Mouse (Mus musculus) gastrocnemius, postnatal 36 days (tissue): ENCODE results near the gene Gm49450. TPM values are rescaled to one million over a fixed set of nuclear protein-coding genes. Genes with fewer than 3 reads are reported as not detected.

Experiments used
- DNase-seq, 2 experiments: peaks; one replicate each; pipeline ENCODE4 v3.0.0; 2022
- intact Hi-C: fragments of 180-260 bp; cut with DNase I; formaldehyde crosslinking; loops from one replicate; pipeline ENCODE4 v1.15.1; 2025
- total RNA-seq, 2 experiments: library from RNA; stranded (reverse); gene quantifications; 2 replicates each; pipeline ENCODE4 v1.2.3; 2021

Gene Gm49450
- total RNA-seq, 2 experiments from 2014 or later = not detected

DNA sequence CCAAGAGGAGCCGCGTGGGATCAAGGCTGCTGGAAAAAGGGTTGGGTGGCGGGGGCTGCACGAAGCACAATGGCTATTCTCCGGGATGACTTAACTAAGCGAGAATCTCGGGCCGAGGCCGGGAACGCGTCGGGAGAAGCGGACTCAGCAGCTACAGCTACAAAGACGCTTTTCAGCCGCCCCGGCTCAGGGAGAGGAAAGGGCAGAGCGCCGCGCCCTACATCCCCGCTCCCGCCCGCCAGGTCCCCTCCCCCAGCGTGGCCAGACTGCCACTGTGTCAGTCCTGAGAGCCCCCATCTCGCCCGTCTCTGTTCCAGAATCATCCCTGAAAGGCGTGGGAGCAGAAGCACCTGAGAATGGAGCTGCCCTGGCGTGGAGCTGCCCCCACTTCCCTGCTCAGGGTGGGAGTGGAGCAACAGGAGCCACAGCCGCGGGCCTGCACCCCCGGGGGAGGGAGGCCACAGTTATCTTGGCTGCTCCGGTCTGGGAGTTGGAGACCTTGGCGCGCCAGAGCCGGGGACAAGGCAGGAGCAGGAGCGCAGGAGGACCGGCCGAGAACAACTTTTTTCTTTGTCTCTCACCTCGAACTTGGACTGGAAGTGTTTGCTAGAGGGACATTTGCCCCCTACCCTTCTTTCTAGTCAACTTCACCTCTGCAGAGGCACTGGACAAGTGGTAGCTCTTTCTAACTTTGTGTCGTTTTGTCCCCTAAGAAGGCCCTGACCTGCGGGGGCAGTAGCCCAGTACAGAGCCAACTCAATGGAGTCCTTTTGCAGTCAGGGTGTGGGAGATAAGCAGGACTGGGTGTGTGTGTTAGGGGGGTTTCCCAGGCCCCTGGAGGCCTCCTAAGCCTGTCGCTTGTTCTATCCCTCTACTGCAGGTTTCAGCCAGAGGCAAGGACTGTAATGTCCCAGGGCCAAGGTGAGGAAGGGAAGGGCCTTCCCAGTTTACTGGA is 57.4 kb downstream of the Gm49450 start:
- DNase-seq = no peak

DNA sequence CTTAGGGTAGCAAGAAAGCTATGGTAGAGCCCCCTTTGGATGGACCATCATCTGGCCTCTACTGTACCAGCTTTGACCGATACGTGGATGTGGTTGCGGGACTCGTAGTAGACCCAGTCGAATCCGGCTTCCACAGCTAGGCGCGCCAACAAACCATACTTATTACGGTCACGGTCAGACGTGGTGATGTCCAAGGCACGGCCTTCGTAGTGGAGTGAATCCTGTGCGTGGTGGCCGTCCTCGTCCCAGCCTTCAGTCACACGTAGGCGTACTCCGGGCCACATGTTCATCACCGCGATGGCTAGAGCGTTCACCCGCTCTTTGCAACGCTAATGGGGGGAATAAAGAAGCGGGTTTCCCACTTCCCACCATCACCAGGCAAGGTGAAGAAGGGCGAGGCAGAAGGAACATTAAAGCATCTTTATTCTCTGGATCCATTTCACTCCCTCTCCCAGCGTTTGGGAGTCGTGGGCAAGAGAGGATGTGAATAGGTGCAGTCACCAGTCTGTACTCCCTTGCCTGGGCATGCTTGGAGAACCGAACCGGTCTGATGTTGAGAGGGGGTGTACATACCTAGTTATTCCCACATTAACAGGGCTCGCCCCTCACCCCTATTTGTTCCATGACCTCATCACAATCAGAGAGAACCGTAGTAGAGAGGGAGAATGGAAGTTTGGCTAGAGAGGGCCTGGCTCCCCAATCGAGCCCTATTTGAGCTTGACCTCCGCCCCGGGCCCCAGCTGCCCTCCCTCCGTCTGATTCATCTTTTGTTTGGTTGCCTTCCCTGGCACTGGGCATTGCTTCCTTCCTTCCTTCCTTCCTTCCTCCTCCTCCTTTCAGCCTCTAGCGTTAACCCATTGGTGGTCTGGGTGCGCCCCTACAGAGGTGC is 58.4 kb downstream of the Gm49450 start:
- intact Hi-C loops = loop anchor here (5.0 kb wide), 1 partner anchor 97 kb away; no protein-coding TSS in a partner anchor
- no peak for DNase-seq

More for the DNA sequence above, 57.4 kb downstream of the Gm49450 start:
- intact Hi-C loops = no loop called here

DNA sequence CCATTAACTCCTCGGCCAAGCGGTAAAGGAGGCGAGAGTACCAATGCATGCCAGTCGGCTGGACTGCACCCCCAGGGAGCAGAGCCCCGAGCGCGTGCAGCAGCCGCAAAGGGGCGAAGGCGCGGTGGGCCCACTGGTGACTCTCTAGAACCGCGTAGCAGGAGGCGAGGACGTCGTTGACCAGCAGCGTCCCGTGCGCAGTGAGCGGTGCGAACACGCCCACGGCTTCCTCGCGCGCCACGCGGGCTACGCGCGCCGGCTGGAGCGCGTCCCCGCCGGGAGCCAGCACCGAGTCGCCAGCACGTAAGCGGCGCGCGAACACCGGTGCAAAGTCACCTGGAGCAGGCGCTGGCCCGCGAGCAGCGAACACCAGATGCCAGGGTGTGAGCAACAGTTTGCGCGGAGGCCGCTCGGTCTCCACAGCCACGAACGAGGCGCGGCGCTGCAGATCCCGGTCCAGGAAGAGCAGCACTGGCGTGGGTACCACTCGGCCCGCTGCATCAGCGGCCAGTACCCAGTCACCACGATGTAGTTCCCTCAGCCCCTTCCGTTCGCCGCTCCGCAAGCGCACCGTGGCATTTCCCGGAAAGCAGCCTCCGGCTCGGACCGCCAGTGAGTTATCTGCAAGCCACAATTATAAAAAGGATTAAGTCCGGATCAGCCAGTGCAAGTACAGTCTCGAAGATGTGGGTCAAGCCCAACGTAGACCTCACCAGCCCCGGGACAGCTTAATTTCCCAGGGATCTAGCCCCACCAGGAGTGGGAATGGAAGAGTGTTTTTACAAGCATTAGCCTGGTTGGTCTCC is 59.2 kb downstream of the Gm49450 start, which contains the start of gene Rhebl1:
Rhebl1 (minus strand) TSS at position 601 of the 806 bp plus-strand sequence.
- DNase-seq = peak in 1 of 2 experiments; percentile 38
- intact Hi-C loops = loop anchor here (5.0 kb wide), 1 partner anchor 98 kb away; no protein-coding TSS in a partner anchor

DNA sequence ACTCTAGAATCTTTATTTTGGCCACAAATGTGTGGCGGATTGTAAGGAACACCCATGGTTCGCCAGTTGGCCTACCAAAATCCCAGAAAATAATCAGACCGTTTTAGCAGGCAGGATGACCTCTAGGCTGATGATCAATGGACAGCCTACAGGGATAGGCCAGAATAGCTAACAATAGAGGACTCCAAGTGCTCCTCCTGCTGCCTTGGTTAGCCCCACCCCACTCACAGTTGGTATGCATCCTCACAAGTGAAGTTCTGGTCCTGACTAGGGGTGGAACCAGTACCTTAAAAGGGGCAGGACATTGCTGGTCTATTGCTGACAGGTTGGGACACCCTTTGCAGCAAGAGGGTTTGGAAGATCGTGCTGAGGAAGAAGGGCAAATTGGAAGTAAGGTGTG is 60.3 kb downstream of the Gm49450 start:
- intact Hi-C loops = loop anchor here (5.0 kb wide), 1 partner anchor 99 kb away; no protein-coding TSS in a partner anchor

DNA sequence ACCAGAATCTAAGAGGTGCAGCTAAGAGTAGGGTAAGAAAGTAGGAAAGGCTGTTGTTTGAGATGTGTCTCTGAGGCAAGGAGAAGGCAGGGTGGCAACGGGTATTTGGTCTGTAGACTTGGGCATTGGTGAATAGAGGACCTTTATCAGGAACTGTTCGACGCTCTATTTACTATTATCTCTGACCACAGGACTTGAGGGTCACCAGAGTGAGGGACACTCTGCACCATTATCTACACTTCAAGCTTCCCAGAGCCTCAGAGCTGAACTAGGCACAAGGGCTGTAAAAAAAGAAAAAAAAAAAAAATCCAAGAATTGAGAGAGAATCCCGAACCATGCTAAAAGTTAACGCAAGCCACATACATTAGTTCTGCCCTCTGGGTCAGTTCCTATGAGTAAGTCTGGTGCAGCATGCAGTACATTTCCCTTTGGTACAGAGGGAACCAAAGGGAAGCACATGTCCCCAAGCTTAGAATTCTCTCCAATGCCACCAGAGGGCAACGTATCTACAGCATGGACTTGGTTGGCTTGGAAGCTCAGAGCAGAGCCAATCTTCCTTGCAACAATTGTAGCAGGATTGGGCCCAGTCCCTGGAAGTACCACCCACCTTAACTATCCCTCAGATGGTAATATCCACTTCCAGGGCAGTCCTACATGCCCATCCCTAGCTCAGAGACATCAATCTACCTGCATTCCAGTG is 61.3 kb downstream of the Gm49450 start:
- DNase-seq = peak in 1 of 2 experiments; percentile 37
- intact Hi-C loops = loop anchor here (1.0 to 5.0 kb wide), 2 partner anchors 36 to 100 kb away; no protein-coding TSS in a partner anchor

More for the DNA sequence above, 60.3 kb downstream of the Gm49450 start:
- DNase-seq = no peak

DNA sequence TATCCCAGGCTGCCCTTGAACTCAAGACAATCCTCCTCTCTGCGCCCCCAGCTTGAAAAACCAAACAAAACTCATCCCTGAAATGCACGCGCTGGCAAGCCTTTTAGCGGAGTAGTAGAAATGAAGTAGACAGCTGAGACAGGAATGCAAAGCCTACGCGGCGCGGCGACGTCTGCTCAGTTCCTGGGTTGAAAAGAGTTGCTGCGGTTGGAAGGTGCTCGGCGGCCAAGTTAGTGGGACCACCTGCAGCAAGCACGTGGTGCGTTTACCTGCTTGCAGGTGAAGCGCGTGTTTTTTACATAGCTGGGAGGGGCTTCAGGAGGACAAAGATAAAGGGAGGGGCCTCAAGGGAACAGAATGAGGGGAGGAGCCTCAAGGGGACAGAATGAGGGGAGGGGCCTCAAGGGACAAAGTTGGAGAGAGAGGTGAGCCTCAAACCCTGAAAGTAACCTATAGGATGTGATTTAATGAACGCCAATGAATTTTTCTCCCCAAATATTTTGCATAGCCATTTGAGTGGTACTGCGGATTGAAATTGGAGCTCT is 62.1 kb downstream of the Gm49450 start:
- intact Hi-C loops = loop anchor here (5.0 kb wide), 1 partner anchor 101 kb away; no protein-coding TSS in a partner anchor
- DNase-seq = no peak

DNA sequence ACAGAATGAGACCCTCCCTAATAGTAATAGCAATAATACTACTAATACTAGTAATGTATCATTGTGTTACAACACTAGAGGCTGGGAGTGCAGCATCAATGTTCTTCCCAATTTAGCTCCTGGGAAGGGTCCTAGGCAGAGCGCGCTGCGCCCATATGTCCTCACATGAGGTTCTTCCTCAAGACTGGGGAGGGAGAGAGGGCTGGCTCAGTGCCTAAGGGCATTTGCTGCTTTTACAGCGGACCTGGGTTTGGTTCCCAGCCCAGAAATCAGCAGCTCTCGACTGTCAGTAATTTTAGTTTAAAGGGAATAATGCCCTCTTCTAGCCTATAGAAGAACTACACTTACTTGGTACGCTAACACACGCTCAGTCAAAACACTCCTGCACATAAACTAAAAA is 65.8 kb downstream of the Gm49450 start:
- intact Hi-C loops = no loop called here
- no peak for DNase-seq

DNA sequence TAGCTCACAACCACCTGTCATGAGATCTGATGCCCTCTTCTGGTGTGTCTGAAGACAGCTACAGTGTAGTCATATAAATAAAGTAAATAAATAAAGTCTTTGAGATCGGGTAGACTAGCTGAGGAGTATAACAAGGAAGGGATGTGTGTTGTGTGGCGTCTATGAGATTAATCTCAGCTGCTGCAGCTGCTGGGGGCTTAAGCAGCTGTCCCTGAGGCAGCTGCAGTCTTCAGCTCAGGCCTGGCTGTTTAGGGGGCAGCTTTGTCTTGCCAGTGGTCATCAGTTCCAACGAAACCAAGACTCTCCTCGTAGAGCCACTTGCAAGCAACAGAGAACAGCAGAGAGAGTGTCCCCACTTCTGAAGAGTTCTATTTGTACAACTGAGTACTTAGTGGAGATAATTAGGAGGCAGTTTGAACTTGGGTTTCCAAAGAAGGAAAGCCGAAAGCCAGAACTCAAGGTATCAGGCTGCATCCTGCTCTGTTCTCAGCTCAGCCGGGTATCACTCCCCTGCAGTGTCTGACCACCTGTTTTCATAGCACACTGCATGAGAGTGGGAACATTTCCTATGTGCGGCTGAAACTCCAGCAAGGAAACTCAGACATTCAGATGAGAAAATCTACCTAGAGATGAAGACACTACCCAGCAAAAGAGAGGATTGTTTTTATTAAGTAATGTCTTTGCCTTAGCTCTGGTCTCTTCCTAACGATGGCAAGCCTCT is 66.5 kb downstream of the Gm49450 start:
- intact Hi-C loops = no loop called here
- DNase-seq = no peak

DNA sequence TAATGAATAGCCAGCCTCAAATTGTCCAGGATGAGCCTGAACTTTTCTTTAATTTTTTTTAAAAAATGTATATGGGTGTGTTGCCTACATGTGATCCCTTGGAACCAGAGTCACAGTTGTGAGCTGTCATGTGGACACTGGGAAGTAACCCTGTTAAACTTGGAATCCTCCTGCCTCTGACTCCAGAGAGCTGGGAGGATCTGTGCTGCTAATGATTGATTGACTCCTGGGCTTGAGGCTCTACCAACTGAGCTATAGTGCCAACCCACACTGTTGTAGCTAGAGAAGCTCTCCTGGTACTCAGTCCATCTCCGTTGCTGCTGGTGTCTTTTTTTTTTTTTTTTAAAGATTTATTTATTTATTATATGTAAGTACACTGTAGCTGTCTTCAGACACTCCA is 69.2 kb downstream of the Gm49450 start:
- DNase-seq = no peak
- intact Hi-C loops = loop anchor here (5.0 kb wide), 1 partner anchor 33 kb away; the partner anchor contains the start of gene Lmbr1l

DNA sequence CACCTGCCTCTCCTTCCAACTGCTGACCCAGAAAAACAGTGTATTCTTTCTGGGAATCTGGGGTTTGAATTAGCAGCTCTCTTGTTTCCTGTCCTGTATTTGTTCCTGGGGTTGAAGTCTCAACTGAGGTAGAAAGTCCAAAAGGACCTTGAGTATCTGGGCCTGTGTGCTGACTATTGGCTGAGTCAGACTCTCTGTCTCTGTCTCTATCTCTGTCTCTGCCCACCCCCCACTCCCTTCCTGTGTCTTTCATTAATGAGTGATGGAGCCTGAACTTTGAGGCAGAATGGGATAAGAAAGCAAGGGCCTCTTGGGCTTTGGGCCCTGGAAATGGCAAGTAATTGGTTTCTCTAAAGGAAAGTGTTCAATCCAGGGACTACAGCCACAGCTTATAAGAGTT is 69.7 kb downstream of the Gm49450 start:
- intact Hi-C loops = loop anchor here (5.0 kb wide), 1 partner anchor 34 kb away; the partner anchor contains the start of gene Lmbr1l
- DNase-seq = no peak

Other genes starting within 250 kb of the Gm49450 start
- not detected for gene Ccdc65, start 245.3 kb downstream of the Gm49450 start, total RNA-seq
- gene Fkbp11, start 225.4 kb downstream of the Gm49450 start, total RNA-seq = 1 to 10 TPM; 1.4 to 1.7 TPM
- gene Arf3, start 190.3 kb downstream of the Gm49450 start, total RNA-seq = 1 to 10 TPM; 7.4 to 8.2 TPM
- gene Wnt10b, start 175.4 kb downstream of the Gm49450 start, total RNA-seq = under 1 TPM; 0.69 to 0.87 TPM
- not detected for gene Wnt1, start 163.7 kb downstream of the Gm49450 start, total RNA-seq
- under 1 TPM; 0.28 to 0.96 TPM for gene Ddn, start 144.1 kb downstream of the Gm49450 start, total RNA-seq
- gene Prkag1, start 122.0 kb downstream of the Gm49450 start, total RNA-seq = 10 to 100 TPM; 39.3 to 50.3 TPM
- gene Kmt2d, start 82.3 kb downstream of the Gm49450 start, total RNA-seq = 10 to 100 TPM; 42.7 to 46.4 TPM
- 1 to 10 TPM; 1.9 to 3.1 TPM for gene Rhebl1, start 59.0 kb downstream of the Gm49450 start, total RNA-seq
- under 1 TPM; 0.41 to 0.96 TPM for gene Dhh, start 55.0 kb downstream of the Gm49450 start, total RNA-seq
- gene Lmbr1l, start 35.3 kb downstream of the Gm49450 start, total RNA-seq = 1 to 10 TPM; 6.3 to 7.6 TPM
- gene Tuba1b, start 19.0 kb downstream of the Gm49450 start, total RNA-seq = 10 to 100 TPM; 21.8 to 23.2 TPM
- gene Tuba1a, start 152 bp upstream of the Gm49450 start, total RNA-seq = 10 to 100 TPM; 27.6 to 30.1 TPM
- gene Tuba1c, start 76.3 kb upstream of the Gm49450 start, total RNA-seq = 1 to 10 TPM; 8.2 to 9.4 TPM
- 1 to 10 TPM in 1 of 2 experiments, under 1 TPM in 1; 0.42 to 1.2 TPM for gene Prph, start 101.6 kb upstream of the Gm49450 start, total RNA-seq
- under 1 TPM; 0.62 to 0.69 TPM for gene Troap, start 121.0 kb upstream of the Gm49450 start, total RNA-seq
- not detected for gene C1ql4, start 134.3 kb upstream of the Gm49450 start, total RNA-seq
- under 1 TPM in 1 of 2 experiments, not detected in 1; 0.27 TPM for gene Dnajc22, start 139.6 kb upstream of the Gm49450 start, total RNA-seq
- 1 to 10 TPM; 3.8 to 3.9 TPM for gene Spats2, start 172.4 kb upstream of the Gm49450 start, total RNA-seq